Mouse (Mus musculus) retina, postnatal 7 days (tissue): ENCODE measurements around the gene Nrros.
"Not testable (repeated sequence)": the region's sequence is repeated elsewhere in the genome, so short reads cannot be mapped to it uniquely, and the experiment has no call there.

Experiments
- DNase-seq: peaks from one replicate; pipeline ENCODE4 v3.0.0-alpha.2; 2012; ENCODE audit warnings: low read depth, low spot score

The Nrros gene

GRCm38 (mm10) chr16:32115781-32116180, 49.6 kb downstream of the Nrros start:
- no peak for DNase-seq

DNA sequence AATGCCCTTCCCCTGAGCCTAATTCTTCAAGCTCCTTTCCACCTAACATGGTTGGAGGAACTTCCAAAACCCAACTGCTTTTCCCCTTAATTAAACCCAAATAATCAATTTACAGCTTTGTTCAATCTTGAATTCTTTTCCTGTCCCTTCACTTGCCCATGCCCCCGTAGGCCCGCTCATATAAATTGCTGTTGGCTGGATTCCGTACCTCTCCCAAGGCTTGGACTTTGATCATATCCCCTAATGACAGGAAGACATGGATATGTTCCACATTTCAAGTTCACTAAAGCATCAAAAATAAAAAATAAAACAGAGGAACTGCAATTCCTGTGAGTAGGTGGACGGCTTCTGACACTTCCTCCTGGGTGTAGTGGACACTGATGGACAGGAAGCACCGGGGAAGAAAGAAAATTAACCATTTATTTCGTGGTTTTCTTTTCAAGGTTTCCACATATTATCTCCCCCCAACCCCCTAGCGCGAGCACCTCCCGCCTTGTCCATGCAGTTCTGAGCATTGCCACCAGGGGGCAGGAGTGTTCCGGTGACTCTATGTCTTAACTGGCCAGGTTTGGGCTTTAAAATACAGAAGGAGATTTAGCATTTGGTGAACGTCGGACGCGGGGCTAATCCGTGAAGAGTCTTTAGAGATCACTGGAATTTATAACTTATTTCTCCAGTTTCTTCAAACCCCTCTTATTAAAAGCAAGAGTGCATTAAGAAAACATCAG, 50.3 kb downstream of the Nrros start:
- DNase-seq, result peak; percentile 58

DNA sequence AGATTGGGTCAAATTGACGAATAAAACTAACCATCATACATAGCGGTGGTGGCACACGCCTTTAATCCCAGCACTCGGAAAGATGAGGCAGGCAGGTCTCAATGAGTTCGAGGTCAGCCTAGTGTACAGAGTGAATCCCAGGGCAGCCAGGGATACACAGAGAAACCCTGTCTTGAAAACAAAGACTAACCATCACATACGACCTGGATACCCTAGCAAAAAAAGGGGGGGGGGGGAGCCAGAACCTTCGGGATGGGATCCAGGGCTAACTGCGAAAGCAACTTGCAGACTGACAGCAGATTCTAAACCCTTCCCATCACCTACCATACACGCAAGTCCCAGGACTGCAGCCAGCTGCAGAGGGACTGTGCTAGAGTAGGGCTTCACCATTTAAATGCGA, 51.0 kb downstream of the Nrros start:
- DNase-seq, result no peak

GRCm38 (mm10) chr16:32113541-32114218, 51.7 kb downstream of the Nrros start:
- no peak for DNase-seq

GRCm38 (mm10) chr16:32110951-32111699, 54.3 kb downstream of the Nrros start:
- DNase-seq, result no peak

DNA sequence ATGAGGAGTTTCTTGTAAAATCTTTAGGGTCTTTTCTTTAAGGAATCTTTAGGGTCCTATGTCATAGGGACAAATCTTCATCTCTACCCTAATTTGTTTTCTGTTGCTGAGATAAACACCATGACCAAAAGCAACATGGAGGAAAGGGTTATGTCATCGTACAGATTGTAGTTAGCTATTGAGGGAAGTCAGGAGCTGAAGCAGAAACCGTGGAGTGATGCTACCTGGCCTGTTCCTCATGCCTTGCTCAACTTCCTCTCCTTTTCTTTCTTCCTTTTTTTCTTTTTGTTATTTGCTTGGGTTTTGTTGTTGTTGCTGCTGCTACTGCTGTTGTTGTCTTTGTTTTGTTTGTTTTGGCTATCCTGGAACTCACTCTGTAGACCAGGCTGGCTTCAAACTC, 56.8 kb downstream of the Nrros start:
- no peak for DNase-seq

DNA sequence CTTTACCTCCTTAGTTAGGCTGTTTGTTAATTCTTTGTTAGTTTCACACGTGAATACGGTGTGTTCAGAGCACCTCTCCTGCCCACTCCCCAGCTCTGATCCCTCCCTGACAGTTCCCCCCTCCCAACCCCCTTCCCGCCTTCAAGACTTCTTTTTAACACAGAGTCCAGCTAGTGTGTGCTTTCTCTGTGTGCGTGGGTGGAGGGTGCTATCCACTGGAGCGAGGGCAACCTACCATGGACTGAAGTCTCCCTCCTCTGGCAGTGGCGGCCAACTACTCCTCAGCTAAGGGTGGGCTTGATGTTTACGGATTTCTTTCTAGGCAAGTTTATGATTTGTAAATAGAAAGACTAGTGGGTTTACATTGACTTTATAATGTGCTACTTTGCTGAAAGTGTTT, 57.2 kb downstream of the Nrros start:
- no peak for DNase-seq

- no peak for DNase-seq
Observed at GRCm38 (mm10) chr16:32107342-32108045, 57.9 kb downstream of the Nrros start.

DNA sequence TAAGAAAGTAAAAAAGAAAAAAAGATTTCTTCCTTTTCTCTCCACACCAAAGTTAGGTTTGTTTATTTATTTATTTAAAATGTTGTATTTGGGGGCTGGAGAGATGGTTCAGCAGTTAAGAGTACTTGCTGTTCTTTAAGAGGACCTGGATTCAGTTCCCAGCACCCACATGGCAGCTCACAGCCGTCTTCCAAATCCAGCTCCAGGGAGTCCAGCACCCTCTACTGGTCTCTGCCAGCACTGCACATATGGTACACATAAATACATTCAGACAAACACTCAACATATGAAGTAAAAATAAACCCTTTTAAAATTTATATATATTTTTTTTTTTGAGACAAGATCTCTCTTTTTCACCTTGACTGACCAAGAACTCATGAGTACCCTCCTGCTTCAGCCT, 59.7 kb downstream of the Nrros start:
- no peak for DNase-seq

GRCm38 (mm10) chr16:32102295-32102694, 63.1 kb downstream of the Nrros start:
- no peak for DNase-seq

GRCm38 (mm10) chr16:32099638-32100150, 65.7 kb downstream of the Nrros start, which contains the start of the genes Pigx and Cep19:
Pigx (minus strand) TSS chr16:32099740.
Cep19 (plus strand) TSS chr16:32099800.
- DNase-seq, result peak; percentile 88

DNA sequence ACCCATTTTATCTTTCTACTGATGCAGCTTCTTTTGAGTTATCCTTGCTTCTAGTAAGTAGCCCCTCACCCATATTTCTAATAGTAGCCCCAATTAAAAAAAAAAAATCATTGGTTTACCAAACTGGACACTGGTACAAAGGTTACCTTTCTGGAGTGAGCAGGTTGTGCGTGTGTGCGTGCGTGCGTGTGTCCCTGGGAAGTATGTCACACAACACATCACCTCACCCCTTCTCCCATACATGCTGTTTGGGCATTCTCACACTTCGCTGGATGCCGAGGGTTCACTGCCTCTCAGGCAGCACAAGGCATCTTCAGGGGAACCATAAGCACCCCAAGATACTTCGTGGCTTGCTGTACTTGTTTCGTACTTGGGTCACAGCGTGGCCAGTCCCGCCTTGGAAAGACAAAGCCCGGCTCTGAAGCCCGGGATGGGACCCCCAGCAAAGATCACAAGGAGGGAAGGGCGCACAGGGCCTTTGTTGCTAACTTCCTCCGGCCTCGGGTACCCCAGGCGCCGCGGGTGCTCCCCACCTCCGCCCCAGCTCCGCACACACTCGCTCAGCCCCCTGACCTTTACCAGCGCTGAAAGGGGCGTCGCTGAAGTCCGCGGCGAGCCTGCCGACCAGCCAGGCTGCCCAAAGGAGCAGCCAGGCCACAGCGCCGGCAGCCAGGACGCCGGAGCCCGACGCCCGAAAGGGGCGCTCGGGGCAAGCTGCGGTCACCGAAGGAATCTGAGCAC, 66.3 kb downstream of the Nrros start:
- no peak for DNase-seq

DNA sequence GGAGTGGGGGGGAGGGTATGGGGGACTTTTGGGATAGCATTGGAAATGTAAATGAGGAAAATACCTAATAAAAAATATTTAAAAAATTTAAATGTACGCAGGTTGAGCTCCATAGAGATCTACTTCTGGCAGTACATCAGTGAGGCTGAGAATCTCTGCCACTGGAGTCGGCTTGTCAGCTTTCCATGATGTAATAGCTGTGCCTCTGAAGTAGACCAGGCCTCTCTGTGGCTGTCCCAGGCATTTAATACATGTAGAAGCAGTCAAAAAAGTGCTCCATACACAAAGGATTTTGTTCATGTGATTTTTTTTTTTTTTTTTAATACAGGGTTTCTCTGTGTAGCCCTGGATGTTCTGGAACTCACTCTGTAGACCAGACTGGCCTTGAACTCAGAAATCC, 67.6 kb downstream of the Nrros start:
- not testable (repeated sequence) for DNase-seq
